Comparison of ENCODE assay signal across 11 mouse cellular contexts in genomic region chr17:75159066-75159787, GRCm38 (mm10).
"Had no signal": no experiment of that assay in that cellular context is flagged by ENCODE, and none has a peak within 500 bp of the region (broad histone marks: within the 10 kb centered on the region; RNA-seq: fewer than 3 reads in every experiment).

No protein-coding gene starts in this region.

- ATAC-seq: intestine, embryonic 15.5 days; midbrain, embryonic 13.5 days had no signal

- H3K4me3 ChIP-seq: intestine, embryonic 15.5 days; limb, embryonic 12.5 days; lung, embryonic 15.5 days; midbrain, embryonic 13.5 days had no signal

- H3K4me1 ChIP-seq: intestine, embryonic 15.5 days; lung, embryonic 15.5 days; midbrain, embryonic 13.5 days had no signal

- H3K9me3 ChIP-seq: intestine, embryonic 15.5 days; limb, embryonic 12.5 days; lung, embryonic 15.5 days; midbrain, embryonic 13.5 days had no signal

- H3K27ac ChIP-seq: intestine, embryonic 15.5 days; limb, embryonic 12.5 days; lung, embryonic 15.5 days; macrophage; midbrain, embryonic 13.5 days; stomach, postnatal 0 days had no signal

- H3K27me3 ChIP-seq: intestine, embryonic 15.5 days; limb, embryonic 12.5 days; lung, embryonic 15.5 days; midbrain, embryonic 13.5 days had no signal

- DNase-seq: kidney, adult 18-20 months; kidney, postnatal 25 days; layer of hippocampus, postnatal 36 days; lung, postnatal 14 days; thymus, postnatal 4 days had no signal

- H3K9ac ChIP-seq: intestine, embryonic 15.5 days; limb, embryonic 12.5 days; lung, embryonic 15.5 days; midbrain, embryonic 13.5 days had no signal

- H3K36me3 ChIP-seq: intestine, embryonic 15.5 days; lung, embryonic 15.5 days; midbrain, embryonic 13.5 days had no signal

- H3K4me2 ChIP-seq: intestine, embryonic 15.5 days; limb, embryonic 12.5 days; lung, embryonic 15.5 days; midbrain, embryonic 13.5 days had no signal
